Mouse (Mus musculus) hindbrain, embryonic 14.5 days (tissue): ENCODE data around the gene Iqgap1. TPM values are rescaled to one million over a fixed set of nuclear protein-coding genes. Genes with fewer than 3 reads are reported as not detected.

Experiments used
- ATAC-seq: fragments of 200-750 bp; cut with Nextera tagmentation; 2 replicates; pipeline ENCODE4 v1.8.0; 2017; ENCODE audit warnings: moderate number of reproducible peaks, mild to moderate bottlenecking, moderate TSS enrichment, moderate library complexity; ENCODE audit not compliant: low FRiP score
- DNase-seq: peaks from one replicate; pipeline ENCODE4 v3.0.0-alpha.2; 2015; ENCODE audit warnings: low spot score
- H3K27ac ChIP-seq: fragments of 300-500 bp; sonication (generic); 2 replicates; pipeline ENCODE4 v1.5.1; 2014; ENCODE audit warnings: mild to moderate bottlenecking, moderate library complexity
- H3K27me3 ChIP-seq: fragments of 300-500 bp; sonication (generic); 2 replicates; pipeline ENCODE4 v1.6.1; 2014; ENCODE audit warnings: mild to moderate bottlenecking, low read length, mixed read lengths; ENCODE audit not compliant: control insufficient read depth, insufficient read depth
- H3K36me3 ChIP-seq: fragments of 300-500 bp; sonication (generic); replicated peaks from 2 replicates; pipeline ENCODE4 v1.6.1; 2014; ENCODE audit not compliant: control insufficient read depth, insufficient read depth
- H3K4me1 ChIP-seq: fragments of 300-500 bp; sonication (generic); replicated peaks from 2 replicates; pipeline ENCODE4 v1.6.1; 2014; ENCODE audit warnings: antibody characterized with exemption, low read length, mixed read lengths; ENCODE audit not compliant: control insufficient read depth, insufficient read depth
- H3K4me2 ChIP-seq: fragments of 300-500 bp; sonication (generic); replicated peaks from 2 replicates; pipeline ENCODE4 v1.6.1; 2014; ENCODE audit warnings: mild to moderate bottlenecking, moderate library complexity
- H3K4me3 ChIP-seq: fragments of 300-500 bp; sonication (generic); replicated peaks from 2 replicates; pipeline ENCODE4 v1.5.1; 2014; ENCODE audit warnings: mild to moderate bottlenecking, low read length
- H3K9ac ChIP-seq: fragments of 300-500 bp; sonication (generic); 2 replicates; pipeline ENCODE4 v1.6.1; 2014
- H3K9me3 ChIP-seq: fragments of 300-500 bp; sonication (generic); 2 replicates; pipeline ENCODE4 v1.6.1; 2016; ENCODE audit warnings: low read length; ENCODE audit not compliant: control insufficient read depth
- WGBS: fragments of 180-500 bp; shearing (Covaris S2); extraction: QIAGEN DNeasy Blood & Tissue Kit; methylation state at CpG from one replicate; pipeline ENCODE4 v1.1.7; 2014; 5-methylcytosine and 5-hydroxymethylcytosine counted together
- polyA plus RNA-seq: library from polyadenylated mRNA; unstranded; fragments of >200 nt; fragmentation: Nextera tagmentation; extraction: Ambion mirVana; gene quantifications from 2 replicates; pipeline ENCODE4 v1.2.1, GENCODE M21; 2014

Gene Iqgap1
- polyA plus RNA-seq, 1 experiment from 2014 or later = 24.7 TPM

DNA sequence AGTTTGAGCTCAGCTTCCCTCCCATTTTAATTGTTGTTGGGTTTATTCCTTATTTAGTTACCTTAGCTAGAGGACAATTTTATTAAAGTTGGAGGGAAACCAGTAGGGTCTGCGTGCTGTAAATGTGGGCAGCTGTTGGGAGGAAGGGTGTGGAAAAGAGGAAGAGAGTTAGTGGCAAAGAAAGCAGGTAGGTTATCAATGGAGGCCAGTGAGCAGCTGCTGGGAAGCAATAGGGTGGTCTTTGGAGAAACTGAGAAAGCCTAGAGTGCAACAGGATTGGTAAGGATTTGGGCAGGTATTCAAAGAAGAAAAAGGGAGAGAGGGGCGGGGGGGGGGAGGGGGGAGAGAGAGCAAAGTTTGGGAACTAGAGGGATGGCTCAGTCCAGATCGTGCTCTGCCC is 126.8 kb downstream of the Iqgap1 start:
- Histone ChIP-seq H3K27ac (no peak overlapping the region), H3K4me3 (no peak overlapping the region), H3K9ac (no peak overlapping the region), H3K4me1 (no peaks in the 10 kb centered on the region), H3K27me3 (no peaks in the 10 kb centered on the region), H3K4me2 (no peak overlapping the region), H3K36me3 (no peaks in the 10 kb centered on the region), H3K9me3 (no peaks in the 10 kb centered on the region; the same call in 1 of the 2 replicates)
- ATAC-seq = no peak
- no peak for DNase-seq
- 82% methylated on average over 2 of the region's 3 CpGs for WGBS

DNA sequence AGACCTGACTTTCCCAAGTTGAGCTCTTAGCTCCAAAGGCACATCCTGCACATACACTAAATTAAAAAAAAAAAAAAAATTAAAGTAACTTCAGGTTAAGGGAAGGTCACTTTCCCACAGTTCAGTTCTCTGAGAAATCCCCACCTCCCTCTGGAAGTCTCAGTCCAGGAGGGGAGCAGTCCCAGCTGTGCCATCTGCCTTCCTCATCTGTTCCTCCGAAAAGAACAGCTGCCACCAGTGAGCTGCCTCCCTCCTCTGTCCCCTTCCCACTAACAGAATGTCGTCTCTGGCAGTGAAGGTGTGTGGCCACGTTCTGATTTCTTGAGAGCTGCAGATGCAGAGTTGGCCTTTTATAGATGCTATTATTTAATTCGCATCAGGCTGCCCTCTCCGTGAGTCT is 127.9 kb downstream of the Iqgap1 start:
- Histone ChIP-seq H3K9me3 (no peaks in the 10 kb centered on the region; the same call in 1 of the 2 replicates), H3K27me3 (no peaks in the 10 kb centered on the region), H3K9ac (no peak overlapping the region), H3K4me2 (no peak overlapping the region), H3K4me1 (no peaks in the 10 kb centered on the region), H3K27ac (no peak overlapping the region), H3K36me3 (no peaks in the 10 kb centered on the region), H3K4me3 (no peak overlapping the region)
- ATAC-seq (no peak), DNase-seq (no peak)
- 68% methylated on average over 5 of the region's 5 CpGs for WGBS

DNA sequence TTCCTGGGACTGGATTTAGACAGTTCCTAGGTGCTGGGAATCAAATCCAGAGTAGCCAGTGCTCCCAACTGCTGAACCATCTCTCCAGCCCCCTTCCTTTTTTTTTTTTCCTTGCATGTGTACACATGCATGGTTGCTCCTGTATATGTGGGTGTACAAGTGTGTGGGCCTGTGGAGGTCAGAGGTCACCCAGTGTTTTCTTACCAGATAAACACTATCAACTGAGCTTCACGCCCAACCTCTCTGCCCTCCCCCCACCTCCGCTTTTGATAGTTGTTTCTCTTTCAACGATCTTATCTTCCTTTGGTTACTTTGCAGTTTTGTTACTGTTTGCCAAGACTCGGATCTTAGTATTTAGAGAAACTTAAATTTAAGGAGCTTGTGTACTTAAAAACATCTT is 128.9 kb downstream of the Iqgap1 start:
- H3K36me3 ChIP-seq = no peaks in the 10 kb centered on the region
- no peaks in the 10 kb centered on the region for H3K4me1 ChIP-seq
- H3K4me2 ChIP-seq = no peak overlapping the region
- no peak for ATAC-seq
- no peaks in the 10 kb centered on the region; the same call in 1 of the 2 replicates for H3K9me3 ChIP-seq
- H3K27ac ChIP-seq = no peak overlapping the region
- H3K27me3 ChIP-seq = no peaks in the 10 kb centered on the region
- whole genome bisulfite sequencing = 71% methylated on average over 4 of the region's 4 CpGs
- H3K9ac ChIP-seq = no peak overlapping the region
- no peak for DNase-seq
- H3K4me3 ChIP-seq = no peak overlapping the region

DNA sequence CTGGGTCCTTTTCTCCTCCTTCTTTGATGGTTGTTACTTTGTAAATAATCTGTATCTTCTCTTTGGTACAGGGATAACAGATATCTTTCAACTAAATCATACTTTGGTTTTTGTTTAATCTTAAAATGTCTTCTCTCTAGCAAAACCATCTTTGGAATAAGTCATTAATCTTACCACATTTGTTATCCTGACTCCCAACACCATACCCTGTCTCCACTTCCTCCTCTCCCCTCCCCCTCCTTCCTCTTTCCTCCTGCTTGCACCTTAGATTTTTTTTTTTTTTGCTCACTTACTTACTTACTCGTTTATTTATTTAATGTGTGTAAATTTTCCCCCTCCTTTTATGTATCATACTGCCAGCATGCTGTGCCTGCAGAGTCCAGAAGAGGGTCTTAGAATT is 129.4 kb downstream of the Iqgap1 start:
- ATAC-seq (no peak), DNase-seq (no peak)
- Histone ChIP-seq H3K36me3 (no peaks in the 10 kb centered on the region), H3K9ac (no peak overlapping the region), H3K4me3 (no peak overlapping the region), H3K4me1 (no peaks in the 10 kb centered on the region), H3K4me2 (no peak overlapping the region), H3K9me3 (no peaks in the 10 kb centered on the region; the same call in 1 of the 2 replicates), H3K27ac (no peak overlapping the region), H3K27me3 (no peaks in the 10 kb centered on the region)
- 55% methylated on average over 1 of the region's 1 CpGs for WGBS

DNA sequence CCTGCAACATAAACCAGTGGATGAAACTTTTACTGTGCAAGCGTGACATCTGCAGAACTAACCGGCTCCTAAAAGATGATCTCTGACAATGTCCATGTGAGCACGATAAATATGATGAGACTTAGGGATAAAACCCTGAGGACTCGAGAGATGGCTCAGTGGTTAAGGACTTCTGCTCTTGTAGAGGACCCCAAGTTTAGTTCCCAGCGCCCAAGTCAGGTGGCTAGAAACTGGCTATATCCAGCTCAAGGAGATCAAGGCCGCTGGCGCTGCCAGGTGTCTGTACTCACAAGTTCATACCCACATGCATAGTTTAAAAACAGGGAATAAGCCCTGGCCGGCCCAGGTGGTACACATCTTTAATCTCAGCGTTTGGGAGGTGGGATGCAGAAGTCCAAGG is 133.3 kb downstream of the Iqgap1 start:
- DNase-seq (no peak), ATAC-seq (no peak)
- Histone ChIP-seq H3K4me2 (no peak overlapping the region), H3K4me1 (peaks cover 9% of the 10 kb centered on the region), H3K27ac (no peak overlapping the region), H3K36me3 (no peaks in the 10 kb centered on the region), H3K4me3 (no peak overlapping the region), H3K27me3 (no peaks in the 10 kb centered on the region), H3K9ac (no peak overlapping the region), H3K9me3 (no peaks in the 10 kb centered on the region; the same call in 1 of the 2 replicates)
- 94% methylated on average over 9 of the region's 9 CpGs for WGBS

DNA sequence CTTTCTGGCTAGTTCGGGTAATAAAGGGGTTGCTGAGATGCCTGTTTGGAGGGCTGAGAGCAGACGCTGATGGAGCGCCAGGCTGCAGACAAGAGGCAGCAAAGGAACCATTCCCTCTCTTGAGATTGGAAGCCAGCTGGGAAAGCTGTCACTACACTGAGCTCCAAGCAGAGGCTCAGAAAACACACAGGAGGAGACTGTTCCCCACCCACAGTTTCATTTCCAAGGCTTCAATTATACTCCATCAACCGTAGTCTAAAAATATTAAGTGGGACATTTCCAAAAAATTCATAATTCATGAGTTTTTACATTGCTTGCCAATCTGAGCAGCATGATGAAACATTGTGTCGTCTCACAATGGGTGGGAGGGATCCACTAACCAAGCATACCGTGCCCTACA is 134.6 kb downstream of the Iqgap1 start:
- ATAC-seq (no peak), DNase-seq (no peak)
- Histone ChIP-seq H3K27ac (no peak overlapping the region), H3K9me3 (no peaks in the 10 kb centered on the region; the same call in 1 of the 2 replicates), H3K4me3 (no peak overlapping the region), H3K9ac (no peak overlapping the region), H3K4me2 (no peak overlapping the region), H3K27me3 (no peaks in the 10 kb centered on the region), H3K36me3 (no peaks in the 10 kb centered on the region), H3K4me1 (peaks cover 19% of the 10 kb centered on the region)
- 50% methylated on average over 6 of the region's 6 CpGs for WGBS

DNA sequence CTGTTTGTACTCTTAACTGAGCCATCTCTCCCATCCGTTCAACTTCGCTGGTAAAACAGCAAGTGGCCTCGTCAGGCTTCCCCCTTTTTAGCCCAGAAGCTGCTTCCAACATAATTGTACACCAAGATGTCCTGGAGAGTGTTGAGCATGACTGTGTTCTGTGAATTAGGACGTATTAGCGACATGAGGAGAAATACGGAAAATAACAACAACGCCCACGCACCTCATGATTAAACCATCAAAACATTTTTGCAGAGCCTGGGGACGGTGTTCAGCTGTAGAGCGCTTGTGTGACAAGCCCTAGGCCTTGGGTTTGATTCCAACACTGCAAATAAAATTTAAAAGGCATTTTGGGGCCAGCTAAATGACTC is 136.6 kb downstream of the Iqgap1 start:
- WGBS = 20% methylated on average over 10 of the region's 10 CpGs
- Histone ChIP-seq H3K27me3 (no peaks in the 10 kb centered on the region), H3K36me3 (no peaks in the 10 kb centered on the region), H3K4me2 (peak overlapping the region; percentile 73), H3K9ac (peak overlapping the region; percentile 99), H3K4me3 (peak overlapping the region; percentile 84), H3K4me1 (peaks cover 23% of the 10 kb centered on the region), H3K27ac (peak overlapping the region; percentile 97), H3K9me3 (no peaks in the 10 kb centered on the region; the same call in 1 of the 2 replicates)
- no peak for DNase-seq
- no peak for ATAC-seq

DNA sequence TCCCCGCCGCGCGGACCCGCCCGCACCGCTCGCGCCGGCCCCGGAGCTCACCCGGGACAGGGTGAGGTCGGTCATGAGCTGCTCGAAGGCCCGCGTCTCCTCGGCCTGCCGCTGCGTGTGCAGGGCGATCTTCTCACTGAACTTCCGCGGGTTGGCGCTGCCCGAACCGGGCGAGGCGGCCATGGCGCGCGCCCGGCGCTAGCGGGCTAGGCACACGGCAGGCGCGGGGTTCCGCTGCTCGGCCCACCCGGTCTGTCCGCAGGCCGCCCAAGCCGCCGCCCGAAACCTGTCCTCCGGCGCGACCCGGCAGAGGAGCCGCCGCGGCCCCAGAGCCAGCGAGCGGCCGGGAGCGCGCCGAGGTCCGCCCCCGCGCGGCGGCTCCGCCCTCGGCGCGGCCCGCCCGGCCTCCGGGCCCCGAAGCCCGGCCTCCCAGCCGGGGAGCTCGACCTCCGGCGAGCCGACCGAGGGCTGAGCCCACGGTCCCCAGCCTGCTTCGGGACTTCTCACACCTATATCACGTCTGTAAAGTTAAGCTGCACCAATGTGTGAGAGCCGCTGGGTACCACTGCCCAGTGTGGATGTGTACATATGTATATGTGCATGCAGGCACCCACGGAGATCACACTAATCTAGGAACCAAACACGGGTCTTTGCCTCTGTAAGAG is 137.1 kb downstream of the Iqgap1 start, which contains the start of gene Crtc3:
Gene Crtc3, minus strand, starts transcription at position 322 of the 665 bp plus-strand sequence.
- no peaks in the 10 kb centered on the region for H3K27me3 ChIP-seq
- ATAC-seq = peak; percentile 81
- DNase-seq = peak; percentile 70
- peak within 1 kb of the TSS; percentile 84 for H3K4me3 ChIP-seq
- WGBS = 1% methylated on average over 59 of the region's 83 CpGs
- H3K9me3 ChIP-seq = no peaks in the 10 kb centered on the region
- peak within 1 kb of the TSS; percentile 73 for H3K4me2 ChIP-seq
- H3K9ac ChIP-seq = peak within 1 kb of the TSS; percentile 99
- H3K36me3 ChIP-seq = no peaks in the 10 kb centered on the region
- peak within 1 kb of the TSS; percentile 97 for H3K27ac ChIP-seq
- peaks cover 23% of the 10 kb centered on the region for H3K4me1 ChIP-seq

DNA sequence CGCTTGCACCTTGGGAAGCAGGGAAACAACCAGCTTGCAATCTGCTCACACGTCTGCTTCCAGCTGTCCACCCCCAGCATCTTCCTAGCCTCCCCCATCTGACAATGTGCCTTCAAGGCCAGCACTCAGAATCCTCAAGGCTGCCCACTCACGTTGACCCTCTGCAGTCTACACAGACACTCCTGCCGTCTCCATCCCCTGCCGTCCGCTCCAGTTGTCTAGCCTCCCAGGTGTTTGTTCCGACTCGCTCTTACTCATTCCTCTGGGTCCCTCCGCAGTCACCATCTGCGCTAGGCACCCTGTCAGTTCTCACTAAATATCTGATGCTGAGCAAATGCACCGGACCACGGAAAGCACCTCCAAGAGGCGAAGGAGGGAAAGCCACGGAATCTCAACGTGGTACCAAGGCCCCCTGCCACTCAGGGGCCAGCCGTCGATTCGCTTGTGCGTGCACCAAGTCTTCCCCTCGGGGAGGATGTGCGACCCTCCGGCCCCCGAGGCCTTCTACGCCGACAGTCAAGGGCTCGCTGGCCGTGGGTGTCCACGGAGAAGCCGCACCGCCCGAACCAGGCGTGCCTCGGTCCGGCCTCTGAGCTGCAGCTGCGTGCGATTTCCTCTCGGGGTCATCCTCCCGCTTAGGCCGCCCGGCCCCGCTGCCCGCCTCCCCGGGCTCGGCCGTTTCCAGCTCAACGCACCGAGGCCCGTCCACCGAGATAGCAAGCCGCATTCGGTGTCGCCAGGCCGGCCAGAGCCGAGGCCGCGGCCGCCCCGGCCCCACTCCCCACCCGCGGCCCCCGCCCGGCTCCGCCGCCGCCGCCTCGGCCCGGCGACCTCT is 137.8 kb downstream of the Iqgap1 start:
- Histone ChIP-seq H3K4me2 (peak overlapping the region; percentile 73), H3K4me3 (peak overlapping the region; percentile 84), H3K4me1 (peaks cover 23% of the 10 kb centered on the region), H3K27ac (peak overlapping the region; percentile 97), H3K27me3 (no peaks in the 10 kb centered on the region), H3K9ac (peak overlapping the region; percentile 99), H3K36me3 (no peaks in the 10 kb centered on the region), H3K9me3 (no peaks in the 10 kb centered on the region)
- ATAC-seq = peak; percentile 56
- 1% methylated on average over 69 of the region's 69 CpGs for WGBS
- peak; percentile 67 for DNase-seq
